Mouse (Mus musculus) stomach, embryonic 14.5 days (tissue): ENCODE measurements around the gene Mtrex. TPM values are rescaled to one million over a fixed set of nuclear protein-coding genes. Genes with fewer than 3 reads are reported as not detected.

Source experiments
- ATAC-seq: fragments of 200-750 bp; cut with Nextera tagmentation; 2 replicates; pipeline ENCODE4 v1.8.0; 2017; ENCODE audit warnings: low read depth, moderate TSS enrichment; ENCODE audit not compliant: insufficient number of reproducible peaks, insufficient read depth, low FRiP score
- H3K27ac ChIP-seq: fragments of 300-500 bp; sonication (generic); 2 replicates; pipeline ENCODE4 v1.5.1; 2014; ENCODE audit warnings: mild to moderate bottlenecking, low read length, moderate library complexity, mixed read lengths
- H3K27me3 ChIP-seq: fragments of 300-500 bp; sonication (generic); 2 replicates; pipeline ENCODE4 v1.6.1; 2014; ENCODE audit warnings: low read length, control low read depth, mixed read lengths; ENCODE audit not compliant: control insufficient read depth, insufficient read depth
- H3K36me3 ChIP-seq: fragments of 300-500 bp; sonication (generic); 2 replicates; pipeline ENCODE4 v1.6.1; 2014; ENCODE audit warnings: mild to moderate bottlenecking, control low read depth, low read length, moderate library complexity, mixed read lengths; ENCODE audit not compliant: control insufficient read depth, insufficient read depth
- H3K4me1 ChIP-seq: fragments of 300-500 bp; sonication (generic); 2 replicates; pipeline ENCODE4 v1.6.1; 2014; ENCODE audit warnings: low read length, control low read depth, mixed read lengths; ENCODE audit not compliant: control insufficient read depth, insufficient read depth
- H3K4me2 ChIP-seq: fragments of 300-500 bp; sonication (generic); replicated peaks from 2 replicates; pipeline ENCODE4 v1.6.1; 2014; ENCODE audit warnings: low read depth, low read length, control low read depth
- H3K4me3 ChIP-seq: fragments of 300-500 bp; sonication (generic); 2 replicates; pipeline ENCODE4 v1.5.1; 2014; ENCODE audit warnings: low read depth, low read length, control low read depth
- H3K9ac ChIP-seq: fragments of 300-500 bp; sonication (generic); replicated peaks from 2 replicates; pipeline ENCODE4 v1.6.1; 2014; ENCODE audit warnings: low read depth, mild to moderate bottlenecking, control low read depth, low read length, moderate library complexity, mixed read lengths
- H3K9me3 ChIP-seq: fragments of 300-500 bp; sonication (generic); 2 replicates; pipeline ENCODE4 v1.6.1; 2016; ENCODE audit warnings: low read depth, low read length, control low read depth; ENCODE audit not compliant: control insufficient read depth
- WGBS: fragments of 180-500 bp; shearing (Covaris S2); extraction: QIAGEN DNeasy Blood & Tissue Kit; methylation state at CpG from one replicate; pipeline ENCODE4 v1.1.7; 2014; 5-methylcytosine and 5-hydroxymethylcytosine counted together
- polyA plus RNA-seq: library from polyadenylated mRNA; unstranded; fragments of >200 nt; fragmentation: Nextera tagmentation; extraction: Ambion mirVana; gene quantifications from 2 replicates; pipeline ENCODE4 v1.2.1, GENCODE M21; 2014

The Mtrex gene
- polyA plus RNA-seq, result 72.3 and 80.6 TPM in 2 replicates

DNA sequence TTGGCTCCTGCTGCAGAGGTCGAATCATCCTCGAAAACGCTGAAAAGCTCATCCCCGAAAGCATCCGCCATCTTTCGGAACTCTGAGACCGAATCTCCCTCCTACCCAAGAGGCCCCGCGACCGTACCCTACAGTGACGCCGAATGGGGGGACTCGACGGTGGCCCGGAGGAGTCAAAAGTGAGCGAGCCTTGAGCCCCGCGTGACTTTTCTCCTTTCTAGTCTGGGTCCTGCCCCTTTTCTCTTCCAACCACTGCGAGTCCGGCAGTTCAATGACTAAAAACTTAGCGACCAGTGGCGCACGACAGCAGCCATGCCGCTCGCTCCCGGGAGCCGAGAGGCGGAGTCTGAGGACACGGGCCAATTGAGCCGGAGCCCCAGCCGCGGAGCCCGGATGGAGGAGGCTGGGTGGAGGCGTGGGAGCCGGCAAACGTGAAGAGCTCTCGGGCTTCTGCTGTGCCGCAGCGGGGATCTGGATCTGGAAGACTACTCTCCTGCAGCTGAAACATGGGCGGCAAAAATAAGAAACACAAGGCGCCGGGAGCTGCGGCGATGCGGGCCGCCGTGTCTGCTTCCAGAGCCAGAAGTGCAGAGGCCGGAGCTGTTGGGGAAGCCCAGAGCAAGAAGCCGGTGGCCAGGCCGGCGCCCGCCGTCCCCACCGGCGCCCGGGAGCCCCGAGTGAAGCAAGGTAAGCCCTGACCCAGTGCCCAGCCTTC, at the start of gene Mtrex, which contains the start of gene Dhx29:
Mtrex (minus strand) TSS at position 112 of the 715 bp plus-strand sequence.
Dhx29 (plus strand) TSS at position 168 of the 715 bp plus-strand sequence.
- under 1% methylated on average over 57 of the region's 57 CpGs for WGBS

DNA sequence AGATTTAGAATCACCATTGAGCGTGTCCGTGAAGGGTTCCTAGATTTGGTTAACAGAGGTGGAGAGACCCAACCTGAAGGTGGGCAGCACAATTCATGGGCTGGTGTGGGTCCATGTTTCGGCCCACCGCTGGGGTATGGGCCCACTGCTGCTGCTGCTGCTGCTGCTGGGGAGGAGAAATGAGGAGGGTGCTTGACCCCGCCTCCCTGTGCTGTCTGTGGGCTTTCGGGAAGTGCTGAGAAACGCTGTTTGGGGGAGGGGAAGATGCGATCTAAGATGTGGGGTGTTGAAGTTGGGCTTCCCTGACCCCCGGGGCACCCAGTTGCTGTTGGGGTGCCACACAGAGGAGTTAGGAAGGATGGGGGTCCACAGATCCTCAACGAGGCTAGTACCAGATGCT, 49.5 kb upstream of the Mtrex start:
- Histone ChIP-seq H3K9me3 (no peaks in the 10 kb centered on the region), H3K4me3 (no peak overlapping the region), H3K27ac (no peak overlapping the region), H3K36me3 (no peaks in the 10 kb centered on the region), H3K4me1 (no peaks in the 10 kb centered on the region), H3K9ac (no peak overlapping the region), H3K4me2 (no peak overlapping the region), H3K27me3 (no peaks in the 10 kb centered on the region; the same call in 1 of the 2 replicates)
- 35% methylated on average over 10 of the region's 10 CpGs for WGBS
- ATAC-seq, result no peak

More for the DNA sequence above, at the start of gene Mtrex, which contains the start of gene Dhx29:
- peak within 1 kb of the TSS; percentile 65 for H3K4me2 ChIP-seq
- peak within 1 kb of the TSS; percentile 85 for H3K27ac ChIP-seq
- peaks cover 16% of the 10 kb centered on the region for H3K4me1 ChIP-seq
- no peaks in the 10 kb centered on the region for H3K9me3 ChIP-seq
- peak within 1 kb of the TSS; percentile 91 for H3K4me3 ChIP-seq
- H3K27me3 ChIP-seq, result no peaks in the 10 kb centered on the region
- ATAC-seq, result peak; percentile 99
- peaks cover 9% of the 10 kb centered on the region; the same call in 1 of the 2 replicates for H3K36me3 ChIP-seq
- H3K9ac ChIP-seq, result peak within 1 kb of the TSS; percentile 77

DNA sequence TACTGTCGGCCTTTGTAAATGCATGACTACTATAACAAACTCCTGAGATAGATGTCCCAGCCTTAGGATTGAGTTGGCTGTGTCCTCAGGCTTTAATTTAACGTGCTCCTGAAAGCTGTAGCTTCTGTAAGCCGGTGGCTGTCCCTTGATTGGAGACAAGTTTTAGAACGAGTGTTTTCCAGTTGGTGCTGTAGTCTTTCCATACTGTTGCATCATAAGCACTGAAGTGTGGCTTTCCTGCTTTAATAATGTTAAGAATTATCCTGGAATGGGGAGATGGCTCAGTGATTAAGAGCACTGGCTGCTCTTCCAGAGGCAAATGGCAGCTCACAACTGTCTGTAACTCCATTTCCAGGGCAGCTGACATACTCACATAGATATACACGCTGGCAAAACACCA, 40.1 kb upstream of the Mtrex start:
- no peaks in the 10 kb centered on the region for H3K4me1 ChIP-seq
- no peak overlapping the region for H3K9ac ChIP-seq
- H3K36me3 ChIP-seq, result peaks cover 10% of the 10 kb centered on the region
- no peak for ATAC-seq
- no peaks in the 10 kb centered on the region for H3K9me3 ChIP-seq
- no peak overlapping the region for H3K4me3 ChIP-seq
- H3K27me3 ChIP-seq, result no peaks in the 10 kb centered on the region
- H3K27ac ChIP-seq, result no peak overlapping the region
- no peak overlapping the region for H3K4me2 ChIP-seq
- WGBS, result 91% methylated on average over 5 of the region's 5 CpGs

DNA sequence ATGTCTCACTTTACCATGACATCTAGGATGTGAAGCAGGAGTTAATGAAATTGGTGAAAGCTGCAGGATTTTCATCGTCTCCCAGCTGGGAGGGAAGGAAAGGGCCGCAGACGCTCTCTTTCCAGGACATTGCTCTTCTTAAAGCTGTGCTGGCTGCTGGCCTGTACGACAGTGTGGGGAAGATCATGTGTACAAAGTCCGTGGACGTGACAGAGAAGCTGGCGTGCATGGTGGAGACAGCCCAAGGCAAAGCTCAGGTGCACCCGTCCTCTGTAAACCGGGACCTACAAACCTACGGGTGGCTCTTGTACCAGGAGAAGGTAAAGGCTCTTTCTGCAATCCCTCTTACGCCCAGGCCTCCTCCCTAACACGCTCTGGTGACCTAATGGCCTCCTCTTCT, 37.2 kb upstream of the Mtrex start:
- Histone ChIP-seq H3K27me3 (no peaks in the 10 kb centered on the region), H3K27ac (no peak overlapping the region), H3K4me3 (no peak overlapping the region), H3K36me3 (peaks cover 13% of the 10 kb centered on the region), H3K9me3 (no peaks in the 10 kb centered on the region), H3K4me1 (no peaks in the 10 kb centered on the region), H3K4me2 (no peak overlapping the region), H3K9ac (no peak overlapping the region)
- ATAC-seq, result no peak
- 91% methylated on average over 12 of the region's 12 CpGs for WGBS

DNA sequence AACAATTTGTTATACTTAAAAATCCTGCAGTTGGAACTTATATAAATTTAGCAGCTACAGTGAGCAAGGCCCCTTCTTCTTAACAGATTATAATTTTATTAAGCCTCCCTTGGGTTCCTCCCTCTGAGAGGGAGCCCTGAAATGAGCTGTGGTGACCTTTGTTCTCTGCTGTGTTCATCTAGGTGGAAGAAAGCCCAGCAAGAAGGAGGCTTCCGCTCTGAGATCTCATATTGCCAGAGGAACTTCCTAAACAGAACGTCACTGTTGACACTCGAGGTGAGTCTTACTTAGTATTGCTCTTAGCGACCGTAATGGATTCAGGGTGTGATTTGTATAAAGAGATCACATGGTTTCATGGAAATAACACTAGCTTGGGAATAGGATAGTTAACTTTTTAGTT, 35.9 kb upstream of the Mtrex start:
- Histone ChIP-seq H3K9me3 (no peaks in the 10 kb centered on the region), H3K27ac (no peak overlapping the region), H3K4me3 (no peak overlapping the region), H3K36me3 (peaks cover 19% of the 10 kb centered on the region), H3K4me2 (no peak overlapping the region), H3K4me1 (no peaks in the 10 kb centered on the region), H3K9ac (no peak overlapping the region), H3K27me3 (no peaks in the 10 kb centered on the region)
- ATAC-seq, result no peak
- 73% methylated on average over 5 of the region's 5 CpGs for WGBS

DNA sequence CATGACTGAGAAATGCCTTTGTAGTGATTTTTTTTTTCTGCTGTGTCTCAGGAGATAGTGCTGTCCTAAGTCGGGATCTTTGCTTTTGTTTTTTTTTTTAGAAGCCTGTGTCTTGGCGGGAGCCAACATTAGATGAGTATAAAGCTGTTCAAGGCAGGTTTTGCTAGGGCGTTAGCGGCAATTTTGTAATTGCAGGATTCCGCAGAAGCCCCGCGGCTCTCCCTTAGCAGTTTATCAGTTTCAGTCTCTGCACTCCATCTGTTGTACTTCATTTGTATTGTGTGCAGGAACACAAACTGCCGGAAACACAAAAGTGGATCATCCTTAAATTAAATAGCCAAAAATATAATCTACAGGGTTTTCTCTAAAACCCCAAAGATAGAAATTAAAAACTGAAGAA, 26.9 kb upstream of the Mtrex start:
- Histone ChIP-seq H3K4me2 (no peak overlapping the region), H3K27me3 (no peaks in the 10 kb centered on the region), H3K36me3 (peaks cover 60% of the 10 kb centered on the region), H3K27ac (no peak overlapping the region), H3K4me3 (no peak overlapping the region), H3K9ac (no peak overlapping the region), H3K4me1 (no peaks in the 10 kb centered on the region), H3K9me3 (no peaks in the 10 kb centered on the region)
- WGBS, result 92% methylated on average over 8 of the region's 8 CpGs
- ATAC-seq, result no peak

DNA sequence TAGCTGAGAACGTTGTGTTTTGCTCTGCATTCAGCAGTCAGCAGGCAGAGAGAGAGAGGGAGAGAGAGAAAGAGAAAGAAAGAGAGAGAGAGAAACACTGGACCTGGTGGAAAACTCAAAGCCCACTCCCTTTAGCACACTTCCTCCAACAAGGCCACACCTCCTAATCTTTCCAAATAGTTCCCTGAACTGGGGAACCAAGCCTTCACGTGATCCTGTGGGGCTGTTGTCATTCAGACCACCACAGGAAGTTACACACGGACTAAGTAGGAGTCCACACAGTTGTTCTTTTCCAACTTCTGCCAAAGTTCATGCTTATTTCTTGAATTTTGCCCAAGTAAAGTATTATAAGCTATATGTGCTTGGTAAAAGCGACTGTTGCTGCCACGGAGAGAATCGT, 18.7 kb upstream of the Mtrex start:
- H3K9me3 ChIP-seq, result no peaks in the 10 kb centered on the region
- H3K36me3 ChIP-seq, result peaks cover 47% of the 10 kb centered on the region
- 83% methylated on average over 6 of the region's 6 CpGs for WGBS
- H3K9ac ChIP-seq, result no peak overlapping the region
- H3K4me3 ChIP-seq, result no peak overlapping the region
- H3K4me2 ChIP-seq, result no peak overlapping the region
- ATAC-seq, result no peak
- H3K27ac ChIP-seq, result no peak overlapping the region
- no peaks in the 10 kb centered on the region for H3K27me3 ChIP-seq
- H3K4me1 ChIP-seq, result no peaks in the 10 kb centered on the region

DNA sequence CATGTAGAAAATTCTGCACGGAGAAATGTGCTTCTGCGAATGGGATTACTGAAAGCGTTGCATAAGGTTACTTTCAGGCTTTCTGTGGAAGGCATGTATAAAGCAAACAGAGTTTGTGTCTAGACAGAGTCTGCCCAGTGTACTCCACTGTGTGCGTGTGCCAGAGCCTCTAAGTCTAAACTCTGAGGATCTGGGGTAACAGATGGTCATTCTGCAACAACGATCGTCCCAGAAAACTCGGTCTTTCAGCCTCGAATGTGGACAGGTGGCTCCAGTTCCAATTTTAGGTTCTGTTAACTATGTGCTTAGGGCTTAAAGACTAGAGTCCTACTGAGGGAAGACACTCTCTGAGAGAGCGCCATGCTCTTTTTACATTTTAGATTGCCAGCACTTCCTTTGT, 18.1 kb upstream of the Mtrex start:
- H3K36me3 ChIP-seq, result peaks cover 46% of the 10 kb centered on the region
- ATAC-seq, result no peak

More for the DNA sequence above, 18.1 kb upstream of the Mtrex start:
- H3K27ac ChIP-seq, result no peak overlapping the region
- H3K4me2 ChIP-seq, result no peak overlapping the region
- no peak overlapping the region for H3K9ac ChIP-seq
- H3K9me3 ChIP-seq, result no peaks in the 10 kb centered on the region
- WGBS, result 97% methylated on average over 9 of the region's 9 CpGs
- H3K4me1 ChIP-seq, result no peaks in the 10 kb centered on the region
- no peaks in the 10 kb centered on the region for H3K27me3 ChIP-seq
- H3K4me3 ChIP-seq, result no peak overlapping the region
